Mouse (Mus musculus) midbrain, embryonic 14.5 days (tissue): ENCODE measurements around the gene Lhfpl5. TPM values are rescaled to one million over a fixed set of nuclear protein-coding genes. Genes with fewer than 3 reads are reported as not detected.
A peak's percentile ranks its signal among the peaks of the same experiment; 100 is the strongest.

Source experiments
- ATAC-seq: fragments of 200-750 bp; cut with Nextera tagmentation; 2 replicates; pipeline ENCODE4 v1.8.0; 2017; ENCODE audit warnings: moderate number of reproducible peaks, moderate library complexity; ENCODE audit not compliant: low FRiP score, low TSS enrichment
- DNase-seq: peaks from one replicate; pipeline ENCODE4 v3.0.0-alpha.2; 2015
- H3K27ac ChIP-seq: fragments of 300-500 bp; sonication (generic); replicated peaks from 2 replicates; pipeline ENCODE4 v1.5.1; 2014; ENCODE audit warnings: mild to moderate bottlenecking, low read depth, low read length, moderate library complexity
- H3K27me3 ChIP-seq: fragments of 300-500 bp; sonication (generic); 2 replicates; pipeline ENCODE4 v1.6.1; 2014; ENCODE audit warnings: low read length, control low read depth, mixed read lengths; ENCODE audit not compliant: control insufficient read depth, insufficient read depth
- H3K36me3 ChIP-seq: fragments of 300-500 bp; sonication (generic); 2 replicates; pipeline ENCODE4 v1.6.1; 2014; ENCODE audit warnings: low read length, control low read depth; ENCODE audit not compliant: control insufficient read depth, insufficient read depth
- H3K4me1 ChIP-seq: fragments of 300-500 bp; sonication (generic); 2 replicates; pipeline ENCODE4 v1.6.1; 2014; ENCODE audit warnings: mild to moderate bottlenecking, antibody characterized with exemption, low read length, control low read depth; ENCODE audit not compliant: control insufficient read depth, insufficient read depth
- H3K4me2 ChIP-seq: fragments of 300-500 bp; sonication (generic); 2 replicates; pipeline ENCODE4 v1.6.1; 2014; ENCODE audit warnings: mild to moderate bottlenecking, low read length, moderate library complexity
- H3K4me3 ChIP-seq: fragments of 300-500 bp; sonication (generic); replicated peaks from 2 replicates; pipeline ENCODE4 v1.5.1; 2014; ENCODE audit warnings: low read depth, low read length
- H3K9ac ChIP-seq: fragments of 300-500 bp; sonication (generic); replicated peaks from 2 replicates; pipeline ENCODE4 v1.6.1; 2014; ENCODE audit warnings: mild to moderate bottlenecking, low read length, moderate library complexity
- H3K9me3 ChIP-seq: fragments of 300-500 bp; sonication (generic); 2 replicates; pipeline ENCODE4 v1.6.1; 2016; ENCODE audit warnings: low read length, control low read depth, mixed read lengths; ENCODE audit not compliant: control insufficient read depth
- WGBS: fragments of 180-500 bp; shearing (Covaris S2); extraction: QIAGEN DNeasy Blood & Tissue Kit; methylation state at CpG from one replicate; pipeline ENCODE4 v1.1.7; 2014; 5-methylcytosine and 5-hydroxymethylcytosine counted together
- polyA plus RNA-seq: library from polyadenylated mRNA; unstranded; fragments of >200 nt; fragmentation: Nextera tagmentation; extraction: Ambion mirVana; gene quantifications from 2 replicates; pipeline ENCODE4 v1.2.1, GENCODE M21; 2014

Gene Lhfpl5
- polyA plus RNA-seq, 1 experiment from 2014 or later = 7.1 TPM

GRCm38 (mm10) chr17:28612603-28613002, 37.2 kb downstream of the Lhfpl5 start:
- no peak overlapping the region for H3K27ac ChIP-seq
- no peaks in the 10 kb centered on the region for H3K4me1 ChIP-seq
- H3K9me3 ChIP-seq = no peaks in the 10 kb centered on the region
- WGBS = 86% methylated on average over 2 of the region's 2 CpGs
- ATAC-seq (no peak), DNase-seq (no peak)
- H3K4me3 ChIP-seq = no peak overlapping the region
- H3K9ac ChIP-seq = no peak overlapping the region
- peaks cover 19% of the 10 kb centered on the region for H3K36me3 ChIP-seq
- no peak overlapping the region for H3K4me2 ChIP-seq
- no peaks in the 10 kb centered on the region for H3K27me3 ChIP-seq

GRCm38 (mm10) chr17:28613096-28613495, 37.7 kb downstream of the Lhfpl5 start:
- ATAC-seq (no peak), DNase-seq (no peak)
- Histone ChIP-seq H3K36me3 (peaks cover 14% of the 10 kb centered on the region), H3K9me3 (no peaks in the 10 kb centered on the region), H3K9ac (no peak overlapping the region), H3K4me2 (no peak overlapping the region), H3K4me1 (no peaks in the 10 kb centered on the region), H3K4me3 (no peak overlapping the region), H3K27me3 (no peaks in the 10 kb centered on the region), H3K27ac (no peak overlapping the region)
- WGBS = 91% methylated on average over 6 of the region's 6 CpGs

- Histone ChIP-seq H3K36me3 (peaks cover 19% of the 10 kb centered on the region), H3K9ac (no peak overlapping the region), H3K27ac (no peak overlapping the region), H3K4me3 (no peak overlapping the region), H3K4me1 (peaks cover 6% of the 10 kb centered on the region), H3K27me3 (no peaks in the 10 kb centered on the region), H3K4me2 (no peak overlapping the region), H3K9me3 (no peaks in the 10 kb centered on the region)
- WGBS = 98% methylated on average over 4 of the region's 4 CpGs
- DNase-seq (no peak), ATAC-seq (no peak)
These were observed 39.9 kb downstream of the Lhfpl5 start for GRCm38 (mm10) chr17:28615332-28615731.

GRCm38 (mm10) chr17:28617636-28618035, 42.2 kb downstream of the Lhfpl5 start:
- 90% methylated on average over 10 of the region's 10 CpGs for WGBS

GRCm38 (mm10) chr17:28618124-28618523, 42.7 kb downstream of the Lhfpl5 start:
- Histone ChIP-seq H3K4me2 (no peak overlapping the region), H3K4me3 (no peak overlapping the region), H3K9ac (no peak overlapping the region), H3K4me1 (peaks cover 16% of the 10 kb centered on the region), H3K36me3 (peaks cover 19% of the 10 kb centered on the region), H3K9me3 (no peaks in the 10 kb centered on the region), H3K27me3 (no peaks in the 10 kb centered on the region), H3K27ac (no peak overlapping the region)
- DNase-seq (no peak), ATAC-seq (no peak)
- WGBS = 90% methylated on average over 7 of the region's 7 CpGs

More at GRCm38 (mm10) chr17:28617636-28618035, 42.2 kb downstream of the Lhfpl5 start:
- Histone ChIP-seq H3K4me1 (peaks cover 16% of the 10 kb centered on the region), H3K9me3 (no peaks in the 10 kb centered on the region), H3K27me3 (no peaks in the 10 kb centered on the region), H3K27ac (no peak overlapping the region), H3K9ac (no peak overlapping the region), H3K4me2 (no peak overlapping the region), H3K36me3 (peaks cover 19% of the 10 kb centered on the region), H3K4me3 (no peak overlapping the region)
- ATAC-seq (no peak), DNase-seq (no peak)

- H3K27me3 ChIP-seq = no peaks in the 10 kb centered on the region
- peaks cover 19% of the 10 kb centered on the region for H3K36me3 ChIP-seq
- DNase-seq (no peak), ATAC-seq (no peak)
- no peak overlapping the region for H3K4me3 ChIP-seq
- H3K4me1 ChIP-seq = peaks cover 16% of the 10 kb centered on the region
- no peak overlapping the region for H3K27ac ChIP-seq
- no peak overlapping the region for H3K9ac ChIP-seq
- H3K9me3 ChIP-seq = no peaks in the 10 kb centered on the region
- 94% methylated on average over 1 of the region's 1 CpGs for whole genome bisulfite sequencing
- no peak overlapping the region for H3K4me2 ChIP-seq
These were observed 43.3 kb downstream of the Lhfpl5 start for GRCm38 (mm10) chr17:28618775-28619174.

- peak overlapping the region; percentile 89 for H3K27ac ChIP-seq
- H3K4me1 ChIP-seq = peaks cover 16% of the 10 kb centered on the region
- WGBS = under 1% methylated on average over 78 of the region's 78 CpGs
These were observed 46.2 kb downstream of the Lhfpl5 start for GRCm38 (mm10) chr17:28621381-28622299.

GRCm38 (mm10) chr17:28622300-28622759, 46.9 kb downstream of the Lhfpl5 start, which contains the start of gene Srpk1:
Srpk1 (minus strand) TSS chr17:28622709.
- DNase-seq (peak; percentile 98), ATAC-seq (peak; percentile 96)
- Histone ChIP-seq H3K4me3 (peak within 1 kb of the TSS; percentile 98), H3K4me1 (peaks cover 16% of the 10 kb centered on the region), H3K4me2 (peak within 1 kb of the TSS; percentile 62), H3K36me3 (peaks cover 10% of the 10 kb centered on the region), H3K27ac (peak within 1 kb of the TSS; percentile 89), H3K9ac (peak within 1 kb of the TSS; percentile 94), H3K9me3 (no peaks in the 10 kb centered on the region), H3K27me3 (no peaks in the 10 kb centered on the region)
- WGBS = under 1% methylated on average over 51 of the region's 53 CpGs

More at GRCm38 (mm10) chr17:28621381-28622299, 46.2 kb downstream of the Lhfpl5 start:
- Histone ChIP-seq H3K27me3 (no peaks in the 10 kb centered on the region), H3K4me3 (peak overlapping the region; percentile 98), H3K9me3 (no peaks in the 10 kb centered on the region), H3K4me2 (peak overlapping the region; percentile 62), H3K36me3 (peaks cover 10% of the 10 kb centered on the region), H3K9ac (peak overlapping the region; percentile 94)
- DNase-seq = peak; percentile 77
- ATAC-seq = peak; percentile 72
